Mouse (Mus musculus) erythroid progenitor cell, adult 5-6 weeks (primary cell): ENCODE measurements at regions not wholly inside any gene's neighbourhood (a gene's known extent, or its start where the extent isn't known, plus 50 kb on each side); places are given as distances from the start of the nearest gene placed in this dataset.
"Not testable (repeated sequence)": the region's sequence is repeated elsewhere in the genome, so short reads cannot be mapped to it uniquely, and the experiment has no call there.

Experiments used
- ATAC-seq: replicated peaks from 2 replicates; pipeline ENCODE4 v1.8.0; 2016; ENCODE audit warnings: moderate number of reproducible peaks, mild to moderate bottlenecking, moderate TSS enrichment, inconsistent platforms; ENCODE audit not compliant: poor library complexity, low FRiP score, severe bottlenecking

- ATAC-seq, result no peak
Measured at GRCm38 (mm10) chr2:78291665-78292064, 345.5 kb upstream of the Cwc22 start.

- ATAC-seq, result no peak
Measured at GRCm38 (mm10) chr2:78284806-78285205, 338.6 kb upstream of the Cwc22 start.

- ATAC-seq, result no peak
Measured at GRCm38 (mm10) chr2:78283605-78284004, 337.4 kb upstream of the Cwc22 start.

GRCm38 (mm10) chr2:78281846-78282245 lies 335.7 kb upstream of the Cwc22 start:
- not testable (repeated sequence) for ATAC-seq

- no peak for ATAC-seq
Measured at GRCm38 (mm10) chr2:78280219-78280915, 334.2 kb upstream of the Cwc22 start.

GRCm38 (mm10) chr2:78279382-78280056 lies 333.3 kb upstream of the Cwc22 start:
- ATAC-seq, result no peak

GRCm38 (mm10) chr2:78278630-78279029 lies 332.5 kb upstream of the Cwc22 start:
- no peak for ATAC-seq

GRCm38 (mm10) chr2:78277699-78278098 lies 331.5 kb upstream of the Cwc22 start:
- ATAC-seq, result no peak

GRCm38 (mm10) chr2:78274122-78274521 lies 327.9 kb upstream of the Cwc22 start:
- no peak for ATAC-seq

- no peak for ATAC-seq
Measured at GRCm38 (mm10) chr2:78268705-78269104, 322.5 kb upstream of the Cwc22 start.

- no peak for ATAC-seq
Measured at GRCm38 (mm10) chr2:78267527-78268375, 321.6 kb upstream of the Cwc22 start.

GRCm38 (mm10) chr2:78253601-78254097 lies 307.5 kb upstream of the Cwc22 start:
- no peak for ATAC-seq

GRCm38 (mm10) chr2:78246354-78246753 lies 300.2 kb upstream of the Cwc22 start:
- no peak for ATAC-seq

- ATAC-seq, result no peak
Measured at GRCm38 (mm10) chr2:78240299-78240698, 294.1 kb upstream of the Cwc22 start.

- ATAC-seq, result not testable (repeated sequence)
Measured at GRCm38 (mm10) chr2:78225383-78226100, 279.4 kb upstream of the Cwc22 start.

GRCm38 (mm10) chr2:78214469-78214868 lies 268.3 kb upstream of the Cwc22 start:
- ATAC-seq, result no peak

- ATAC-seq, result no peak
Measured at GRCm38 (mm10) chr2:78205125-78205524, 258.9 kb upstream of the Cwc22 start.

GRCm38 (mm10) chr2:78196006-78196405 lies 249.8 kb upstream of the Cwc22 start:
- ATAC-seq, result no peak

GRCm38 (mm10) chr2:78189620-78190019 lies 243.4 kb upstream of the Cwc22 start:
- no peak for ATAC-seq

- no peak for ATAC-seq
Measured at GRCm38 (mm10) chr2:78184950-78185349, 238.8 kb upstream of the Cwc22 start.
